Mouse (Mus musculus) layer of hippocampus, adult 8-10 months (tissue): ENCODE measurements around the gene Myom1. TPM values are rescaled to one million over a fixed set of nuclear protein-coding genes. Genes with fewer than 3 reads are reported as not detected.

Experiments
- DNase-seq, 2 experiments: peaks; one replicate each; pipeline ENCODE4 v3.0.0; 2022; ENCODE audit warnings: low spot score in 2 of 2
- total RNA-seq, 4 experiments: library from RNA; stranded (reverse); gene quantifications; 2 replicates each; pipeline ENCODE4 v1.2.4; 2022

The Myom1 gene
- total RNA-seq, 4 experiments from 2014 or later: 2.3 to 4.2 (median 3.0) TPM

- DNase-seq: no peak
These were observed 133.4 kb downstream of the Myom1 start for GRCm38 (mm10) chr17:71135866-71136265.

GRCm38 (mm10) chr17:71136384-71137333, 134.2 kb downstream of the Myom1 start:
- DNase-seq: no peak

GRCm38 (mm10) chr17:71137334-71137721, 134.9 kb downstream of the Myom1 start:
- no peak for DNase-seq

DNA sequence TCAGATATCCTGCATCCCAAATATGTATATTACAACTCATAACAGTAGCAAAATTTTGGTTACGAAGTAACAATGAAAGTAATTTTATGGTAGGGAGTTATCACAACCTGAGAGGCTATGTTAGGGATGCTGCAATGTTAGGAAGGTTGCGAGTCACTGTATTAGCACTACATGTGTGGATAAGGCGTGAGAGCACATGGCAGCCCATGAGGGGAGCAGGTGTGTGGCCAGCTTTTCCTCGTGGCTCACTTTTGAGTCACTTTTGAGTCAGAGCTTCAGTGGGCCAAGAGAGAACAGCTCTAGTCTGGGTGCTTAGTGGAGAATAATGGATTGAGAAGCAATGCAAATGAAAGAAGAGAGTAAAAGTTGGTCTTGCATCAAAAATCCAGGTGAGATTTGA, 139.6 kb downstream of the Myom1 start:
- peak; percentile 36 to 52 for DNase-seq

DNA sequence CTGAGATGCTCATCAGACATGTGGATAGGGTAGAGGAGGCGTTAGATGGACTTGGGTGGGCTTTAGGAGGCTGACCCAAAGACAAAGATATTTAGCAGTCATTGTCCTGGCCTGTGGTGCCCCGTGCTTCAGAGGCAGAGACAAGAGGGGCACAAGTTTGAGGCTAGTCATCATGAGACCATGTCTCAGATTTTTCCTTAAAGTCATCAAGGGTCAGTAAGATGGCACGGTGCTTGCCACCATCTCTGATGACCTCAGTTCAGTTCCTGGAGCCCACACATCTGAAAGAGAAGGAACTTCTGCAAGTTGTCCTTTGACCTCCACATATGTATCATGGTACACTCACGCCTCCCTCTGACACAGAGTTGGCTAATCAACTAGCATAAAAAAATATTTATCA, 140.7 kb downstream of the Myom1 start:
- no peak for DNase-seq

DNA sequence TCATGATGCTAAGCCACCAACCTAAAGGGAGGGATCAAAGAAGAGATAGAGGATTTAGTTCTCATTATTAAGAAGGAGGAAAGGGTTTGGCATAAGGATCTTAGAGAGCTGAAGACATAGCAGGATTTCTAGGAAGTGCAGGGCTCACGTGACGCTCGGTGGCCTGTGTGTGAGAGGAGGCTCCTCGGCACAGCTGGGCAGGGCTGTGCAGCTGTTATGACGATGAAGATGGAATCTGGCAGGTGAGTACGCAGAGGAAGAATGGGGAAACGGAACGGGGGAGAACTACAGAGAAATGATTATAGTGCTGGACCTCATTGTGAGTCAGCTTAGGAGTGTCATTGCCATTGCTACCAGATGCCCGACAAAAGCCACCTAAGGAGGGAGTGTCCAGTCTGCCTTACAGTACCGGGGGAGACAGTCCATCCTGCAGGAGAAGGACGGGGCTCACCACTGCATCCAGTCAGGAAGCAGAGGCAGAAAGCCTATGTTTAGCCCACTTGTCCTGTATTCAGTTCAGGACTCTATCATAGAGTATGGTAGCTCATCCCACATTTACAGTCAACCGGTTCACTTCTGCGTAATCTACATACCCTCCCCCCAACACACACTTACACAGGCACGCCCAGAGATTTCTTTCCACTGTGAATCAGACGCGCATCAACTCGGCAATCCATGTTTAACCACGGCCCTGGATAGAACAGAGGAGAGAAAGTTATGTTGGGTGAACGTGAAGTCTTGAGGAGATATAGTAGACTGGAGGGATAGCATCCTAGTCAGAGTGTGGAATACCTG, 142.1 kb downstream of the Myom1 start:
- no peak for DNase-seq

- no peak for DNase-seq
These were observed 143.0 kb downstream of the Myom1 start for GRCm38 (mm10) chr17:71145248-71145961.

DNA sequence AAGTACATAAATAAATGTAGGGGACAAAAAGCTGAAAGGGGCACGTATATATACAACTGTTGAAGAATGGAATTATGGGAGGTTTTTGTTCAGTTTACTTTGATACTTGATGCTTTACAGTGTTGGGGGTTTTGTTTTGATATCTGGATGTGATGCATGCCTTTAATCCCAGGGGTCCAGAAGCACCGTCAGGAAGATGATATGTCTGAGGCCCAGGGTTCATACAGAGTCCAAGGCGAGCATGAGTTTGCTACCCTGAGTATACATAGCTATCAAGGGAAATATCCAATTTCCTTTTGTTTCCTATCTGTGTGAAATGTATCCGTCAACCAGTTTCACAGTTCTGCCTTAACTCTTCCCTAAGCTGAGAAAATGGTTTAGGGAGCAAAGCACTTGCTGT, 150.9 kb downstream of the Myom1 start:
- DNase-seq: no peak

GRCm38 (mm10) chr17:71155271-71155670, 152.8 kb downstream of the Myom1 start:
- DNase-seq: no peak

DNA sequence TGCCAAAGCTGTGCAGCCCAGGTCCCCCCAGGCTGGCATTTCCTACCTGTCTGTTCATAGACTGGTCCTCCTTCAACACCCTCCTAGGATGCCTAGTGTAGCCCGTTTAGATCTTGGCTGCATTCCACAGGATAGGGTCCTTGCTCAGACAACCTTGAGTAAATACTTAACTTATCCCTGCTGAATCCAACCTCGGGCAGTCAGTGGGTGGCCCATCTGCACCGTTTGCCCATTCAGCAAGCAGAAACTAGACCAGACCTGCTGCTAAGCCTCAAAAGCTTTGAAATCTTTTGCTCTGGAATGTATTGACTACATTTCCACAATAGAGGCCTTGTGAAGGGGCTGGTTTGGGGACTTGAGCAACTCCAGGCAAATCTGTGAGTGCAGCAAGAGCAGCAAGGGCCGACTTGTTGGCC, 156.7 kb downstream of the Myom1 start:
- DNase-seq: no peak

DNA sequence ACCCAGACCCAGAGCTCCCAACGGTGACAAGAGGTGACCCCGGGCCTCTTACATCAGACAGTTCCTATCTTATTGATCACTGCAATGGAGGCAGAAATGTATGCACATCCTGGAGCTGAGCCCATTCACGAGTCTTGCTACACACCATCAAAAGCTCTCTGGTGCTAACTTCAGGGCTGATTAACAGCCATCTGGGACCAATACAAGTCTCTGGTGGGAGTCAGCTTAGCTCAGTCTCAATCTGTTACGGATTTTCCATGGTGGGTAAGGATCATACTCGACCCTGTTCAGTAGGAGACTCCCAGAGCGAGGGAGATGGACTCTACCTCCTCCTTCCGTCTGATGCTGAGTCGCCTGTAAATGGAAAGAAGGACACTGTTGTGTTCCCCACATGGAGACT, 157.3 kb downstream of the Myom1 start:
- no peak for DNase-seq

DNA sequence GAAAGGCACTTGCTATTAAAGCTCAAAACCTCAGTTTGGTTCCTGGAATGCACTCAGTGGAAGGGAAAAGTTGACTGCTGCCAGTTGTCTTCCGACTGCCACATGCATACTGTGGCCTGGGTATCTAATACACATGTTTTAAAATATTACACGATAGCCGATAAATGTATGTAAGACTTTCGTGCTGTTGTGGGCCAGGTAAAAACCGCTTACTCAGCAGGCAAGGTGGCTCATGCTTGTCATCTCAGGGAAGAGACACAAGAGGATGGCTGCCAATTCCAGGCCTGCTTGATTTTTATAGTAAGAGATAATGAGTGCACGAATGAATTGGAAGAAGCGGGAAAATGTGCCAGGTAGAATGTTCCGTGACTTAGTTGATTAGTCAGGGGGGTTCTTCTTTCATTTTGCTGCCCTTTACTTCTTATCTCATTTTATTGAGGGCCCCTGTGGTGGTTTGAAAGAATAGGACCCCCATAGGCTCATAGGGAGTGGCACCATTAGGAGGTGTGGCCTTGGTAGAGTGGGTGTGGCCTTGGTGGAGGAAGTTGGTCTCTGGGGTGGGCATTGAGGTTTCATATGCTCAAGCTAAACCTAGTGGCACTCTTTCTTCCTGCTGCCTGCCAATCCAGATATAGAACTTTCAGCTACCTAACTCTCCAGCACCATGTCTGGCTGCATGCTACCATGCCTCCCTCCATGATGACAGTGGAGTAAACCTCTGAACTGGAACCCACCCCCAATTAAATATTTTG, 158.0 kb downstream of the Myom1 start:
- no peak for DNase-seq

- DNase-seq: peak; percentile 37 to 54
These were observed 162.6 kb downstream of the Myom1 start for GRCm38 (mm10) chr17:71164991-71165390.

DNA sequence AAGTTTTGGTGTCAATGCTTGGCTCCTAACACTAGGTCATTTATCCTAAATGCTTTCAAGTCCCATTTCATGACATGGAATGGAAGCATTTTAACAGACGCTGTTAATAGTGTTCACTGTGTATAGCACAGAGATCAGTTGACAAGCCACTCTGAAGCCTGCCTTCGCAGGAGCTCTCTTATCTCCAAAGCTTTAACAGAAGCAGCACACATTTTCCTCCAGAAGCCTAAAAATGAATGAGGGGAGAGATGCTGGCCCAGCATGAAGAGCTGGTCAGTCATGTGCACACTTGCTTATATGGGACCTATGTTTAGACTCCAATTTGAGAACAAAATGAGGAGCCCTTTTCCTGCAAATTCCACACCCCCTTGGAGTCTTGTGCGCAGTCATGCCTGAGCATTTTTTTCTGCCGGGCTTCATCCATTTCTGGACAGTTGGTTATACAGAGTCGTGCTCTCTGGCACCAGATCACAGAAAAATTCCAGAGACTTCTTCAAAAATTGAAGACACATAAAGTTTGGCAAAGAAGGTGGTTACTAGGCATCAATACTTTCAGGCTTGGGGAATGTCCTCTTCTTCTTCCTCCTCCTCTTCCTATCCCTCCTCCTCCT, 165.9 kb downstream of the Myom1 start:
- DNase-seq: no peak

DNA sequence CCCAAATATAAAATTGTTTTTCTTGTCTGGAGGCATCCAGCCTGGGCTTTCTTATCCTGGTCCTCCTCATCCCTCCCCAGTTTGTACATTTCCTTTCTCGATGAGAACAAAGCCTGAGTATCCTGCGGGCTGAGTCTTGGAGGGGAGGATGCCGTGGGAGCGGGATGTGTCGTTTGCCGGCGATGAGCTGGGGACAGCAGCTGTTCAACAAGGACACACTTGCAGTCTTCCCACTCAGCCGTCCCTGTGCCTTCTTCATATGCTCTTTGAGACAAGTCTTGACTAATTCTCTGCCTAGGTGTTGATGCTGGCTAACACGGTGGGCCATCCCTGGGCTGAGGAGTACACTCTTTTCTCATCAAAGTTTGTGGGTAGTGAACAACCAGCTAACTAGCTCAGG, 166.4 kb downstream of the Myom1 start:
- no peak for DNase-seq

- no peak for DNase-seq
These were observed 167.2 kb downstream of the Myom1 start for GRCm38 (mm10) chr17:71169639-71170038.

DNA sequence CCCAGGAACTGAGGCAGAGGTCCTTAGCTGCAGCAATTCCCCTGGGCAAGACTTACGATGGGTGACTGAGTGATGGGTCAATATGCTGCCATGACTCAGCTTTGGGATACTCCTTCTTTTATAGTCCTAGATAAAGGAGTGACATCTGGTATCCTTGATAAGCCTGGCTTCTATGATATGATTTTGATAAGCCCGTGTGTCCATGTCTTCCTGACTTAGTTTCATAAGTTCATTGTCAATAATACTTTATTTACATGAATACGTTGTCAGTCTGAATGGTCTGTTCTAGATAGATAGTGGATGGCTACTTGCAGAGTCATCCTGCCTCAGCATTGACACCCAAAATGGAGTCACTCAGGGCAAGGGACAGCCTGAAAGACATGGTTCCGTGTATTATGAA, 168.7 kb downstream of the Myom1 start:
- DNase-seq: no peak
